Mouse (Mus musculus) embryo, embryonic 11.5 days (tissue): ENCODE results near the gene Phf5a.
"Not testable (repeated sequence)": the region's sequence is repeated elsewhere in the genome, so short reads cannot be mapped to it uniquely, and the experiment has no call there.

Experiments
- DNase-seq: peaks from one replicate; pipeline ENCODE4 v3.0.0-alpha.2; 2012; ENCODE audit warnings: low read depth, low spot score

Phf5a gene

GRCm38 (mm10) chr15:81871604-81872261 is at the start of gene Phf5a:
Gene Phf5a, minus strand, starts transcription at chr15:81871911.
- DNase-seq = peak; percentile 95

GRCm38 (mm10) chr15:81921255-81921654 is 49.5 kb upstream of the Phf5a start:
- DNase-seq = no peak

- no peak for DNase-seq
These were observed 49.0 kb upstream of the Phf5a start for GRCm38 (mm10) chr15:81920546-81921217.

GRCm38 (mm10) chr15:81919062-81919461 is 47.4 kb upstream of the Phf5a start:
- DNase-seq = no peak

GRCm38 (mm10) chr15:81917621-81918463 is 46.1 kb upstream of the Phf5a start:
- peak; percentile 38 for DNase-seq

GRCm38 (mm10) chr15:81917201-81917600 is 45.5 kb upstream of the Phf5a start:
- no peak for DNase-seq

- DNase-seq = no peak
These were observed 44.0 kb upstream of the Phf5a start for GRCm38 (mm10) chr15:81915663-81916062.

GRCm38 (mm10) chr15:81914668-81915067 is 43.0 kb upstream of the Phf5a start:
- DNase-seq = no peak

GRCm38 (mm10) chr15:81912498-81912897 is 40.8 kb upstream of the Phf5a start:
- DNase-seq = no peak

GRCm38 (mm10) chr15:81908767-81909166 is 37.1 kb upstream of the Phf5a start:
- not testable (repeated sequence) for DNase-seq

GRCm38 (mm10) chr15:81907953-81908352 is 36.2 kb upstream of the Phf5a start:
- DNase-seq = no peak

GRCm38 (mm10) chr15:81904939-81905338 is 33.2 kb upstream of the Phf5a start:
- DNase-seq = peak; percentile 29

- no peak for DNase-seq
These were observed 27.0 kb upstream of the Phf5a start for GRCm38 (mm10) chr15:81898751-81899150.

- DNase-seq = no peak
These were observed 26.0 kb upstream of the Phf5a start for GRCm38 (mm10) chr15:81897607-81898285.

- DNase-seq = no peak
These were observed 24.7 kb upstream of the Phf5a start for GRCm38 (mm10) chr15:81896407-81896806.

GRCm38 (mm10) chr15:81894002-81894401 is 22.3 kb upstream of the Phf5a start:
- no peak for DNase-seq

- DNase-seq = peak; percentile 7
These were observed 20.3 kb upstream of the Phf5a start for GRCm38 (mm10) chr15:81891822-81892580.

GRCm38 (mm10) chr15:81891140-81891802 is 19.6 kb upstream of the Phf5a start:
- no peak for DNase-seq

- DNase-seq = no peak
These were observed 17.5 kb upstream of the Phf5a start for GRCm38 (mm10) chr15:81889175-81889574.

- DNase-seq = no peak
These were observed 15.3 kb upstream of the Phf5a start for GRCm38 (mm10) chr15:81886795-81887550.
